Mouse (Mus musculus): Measurements from ENCODE around the gene Glmp.
"Not testable (repeated sequence)": the region's sequence is repeated elsewhere in the genome, so short reads cannot be mapped to it uniquely, and the experiment has no call there.

Glmp gene

DNA sequence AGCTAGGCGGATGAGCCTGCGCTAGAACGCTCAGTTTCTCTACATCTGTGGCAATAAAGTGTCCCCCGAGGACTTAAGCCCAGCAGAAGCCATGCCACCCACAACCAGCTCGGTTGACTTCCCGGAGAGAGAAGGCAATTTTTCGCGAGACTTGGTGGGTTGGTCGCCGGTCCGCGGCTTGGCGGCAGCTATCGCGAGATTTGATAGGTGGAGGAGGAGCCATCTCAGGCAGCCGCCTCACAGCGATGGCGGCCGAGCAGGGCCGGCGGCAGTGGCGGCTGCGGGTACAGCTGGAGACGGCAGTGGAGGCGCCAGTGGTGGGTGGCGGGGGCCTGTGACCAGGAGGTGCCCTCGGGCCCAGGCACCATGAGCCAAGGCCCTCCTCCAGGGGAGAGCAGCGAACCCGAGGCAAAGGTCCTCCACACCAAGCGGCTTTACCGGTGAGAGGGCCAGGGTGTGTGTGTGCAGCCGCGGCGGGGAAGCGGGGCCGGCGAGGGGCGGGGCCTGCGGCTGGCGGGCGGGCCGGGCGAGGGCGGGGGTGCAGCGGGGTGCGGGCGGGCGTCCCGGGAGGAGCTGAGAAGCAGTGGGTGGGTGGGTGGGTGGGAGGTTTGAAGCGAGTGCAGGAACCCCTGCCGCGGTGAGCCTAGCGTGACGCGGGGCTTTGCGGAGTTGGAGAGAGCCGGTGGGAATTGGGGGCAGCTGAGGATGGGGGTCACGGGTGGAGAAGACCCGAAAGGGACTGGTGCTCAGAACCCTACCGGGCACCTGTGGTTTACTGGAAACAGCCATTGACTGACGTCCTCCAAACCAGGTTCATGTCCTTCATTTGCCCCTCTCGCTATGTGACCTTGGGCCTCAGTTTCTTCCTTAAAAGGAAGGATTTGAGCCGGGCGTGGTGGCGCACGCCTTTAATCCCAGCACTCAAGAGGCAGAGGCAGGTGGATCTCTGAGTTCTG is 11.5 kb downstream of the Glmp start, which contains the start of the genes Tmem79 and Smg5:
Tmem79 (minus strand) TSS at position 91 of the 956 bp plus-strand sequence.
Smg5 (plus strand) TSS at position 203 of the 956 bp plus-strand sequence.
- DNase-seq (ENCODE audit: extremely low spot score): peak; percentile 97

- DNase-seq (ENCODE audit: extremely low spot score): no peak
These were observed 12.7 kb downstream of the Glmp start for GRCm38 (mm10) chr3:88337367-88338020.

DNA sequence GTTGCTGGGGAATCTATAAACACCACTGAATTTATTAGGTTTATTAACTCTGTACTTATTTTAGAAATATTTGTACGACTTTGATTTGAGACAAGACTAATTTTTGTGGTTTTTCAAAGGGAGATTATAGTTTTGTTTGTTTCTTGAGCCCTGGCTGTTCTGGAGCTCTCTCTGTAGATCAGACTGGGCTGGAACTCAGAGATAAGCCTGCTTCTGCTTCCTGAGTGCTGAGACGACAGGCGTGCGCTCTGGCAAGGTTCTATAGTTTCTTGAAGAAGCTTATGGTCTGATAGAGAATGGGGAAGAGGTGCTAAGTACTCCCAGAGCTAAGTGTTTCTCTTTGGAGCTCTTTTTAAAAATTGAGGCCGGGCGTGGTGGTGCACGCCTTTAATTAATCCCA is 13.5 kb downstream of the Glmp start:
- no peak for DNase-seq (ENCODE audit: extremely low spot score)

DNA sequence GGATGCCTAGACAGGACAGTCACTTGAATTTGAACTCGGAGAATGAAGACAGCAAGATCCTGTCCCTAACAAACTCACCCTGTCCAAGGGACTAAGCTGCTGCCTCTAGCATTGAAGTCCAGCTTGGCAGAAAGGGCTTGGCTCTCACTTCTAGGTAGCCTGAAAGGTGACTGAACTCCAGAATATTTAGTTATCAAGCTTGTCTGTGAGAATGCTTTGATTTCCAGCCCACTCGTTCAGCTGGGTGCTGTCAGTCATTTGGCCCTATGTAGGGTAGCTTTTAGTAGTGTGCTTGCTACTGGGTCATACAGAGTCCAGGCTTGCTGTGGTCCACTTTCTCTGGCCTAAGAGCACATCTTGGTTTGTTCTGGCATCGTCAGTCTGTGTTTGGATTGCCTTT is 14.2 kb downstream of the Glmp start:
- no peak for DNase-seq (ENCODE audit: extremely low spot score)

GRCm38 (mm10) chr3:88350732-88351131 is 25.9 kb downstream of the Glmp start:
- DNase-seq (ENCODE audit: extremely low spot score): no peak

DNA sequence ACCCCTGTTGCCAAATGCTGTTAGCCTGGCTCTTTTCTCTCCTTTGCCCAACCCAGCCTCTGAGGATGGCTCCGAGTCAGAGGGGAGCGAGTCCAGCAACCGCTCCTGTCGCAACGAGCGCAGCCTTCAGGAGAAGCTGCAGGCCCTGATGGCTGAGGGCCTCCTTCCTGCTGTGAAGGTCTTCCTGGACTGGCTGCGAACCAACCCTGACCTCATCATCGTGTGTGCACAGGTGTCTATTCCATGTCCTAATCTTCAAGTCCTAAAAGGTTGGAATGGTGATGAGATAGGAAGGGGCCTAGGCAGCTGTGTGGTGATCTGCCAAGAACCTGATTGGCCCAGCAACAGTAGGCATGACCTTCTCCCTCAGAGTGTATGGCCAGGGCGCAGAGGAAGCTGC is 28.1 kb downstream of the Glmp start:
- DNase-seq (ENCODE audit: extremely low spot score): no peak

DNA sequence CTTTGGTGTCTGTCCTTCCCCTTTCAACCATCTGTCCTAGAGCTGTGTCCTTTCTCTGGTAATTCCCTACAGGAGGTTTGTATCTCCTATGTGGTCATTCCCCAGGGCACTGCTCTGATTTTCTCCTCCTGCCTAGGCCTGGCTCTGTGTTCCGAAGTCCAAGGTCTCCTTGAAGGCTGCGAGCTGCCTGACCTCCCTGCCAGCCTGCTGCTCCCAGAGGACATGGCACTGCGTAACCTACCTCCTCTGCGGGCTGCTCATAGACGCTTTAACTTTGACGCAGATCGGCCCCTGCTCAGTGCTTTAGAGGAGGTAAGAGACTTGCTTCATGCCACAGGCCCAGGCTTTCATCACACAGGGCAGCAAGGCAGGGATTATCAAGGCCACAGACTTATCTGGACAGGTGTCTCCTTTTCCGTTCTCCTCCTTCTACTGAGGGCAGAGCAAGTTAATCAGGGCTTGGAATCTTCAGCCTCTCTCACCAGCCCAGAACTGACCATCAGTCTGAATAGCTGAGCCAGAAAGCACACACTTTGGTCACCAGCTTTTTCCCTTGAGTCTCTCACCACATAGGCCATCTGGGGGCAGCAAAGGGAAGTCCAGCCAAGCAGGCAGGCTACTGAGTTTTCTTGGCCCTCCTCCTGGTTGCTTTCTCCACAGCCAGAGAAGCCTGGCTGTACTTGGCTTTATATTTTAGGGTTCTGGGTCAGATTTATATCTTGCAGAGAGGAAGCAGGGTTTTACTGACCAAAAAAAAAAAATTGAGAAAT is 29.8 kb downstream of the Glmp start:
- DNase-seq (ENCODE audit: extremely low spot score): no peak

GRCm38 (mm10) chr3:88359584-88359983 is 34.8 kb downstream of the Glmp start:
- DNase-seq (ENCODE audit: extremely low spot score): no peak

GRCm38 (mm10) chr3:88359989-88360388 is 35.2 kb downstream of the Glmp start:
- DNase-seq (ENCODE audit: extremely low spot score): no peak

- no peak for DNase-seq (ENCODE audit: extremely low spot score)
These were observed 36.3 kb downstream of the Glmp start for GRCm38 (mm10) chr3:88361096-88361495.

GRCm38 (mm10) chr3:88361612-88362313 is 36.9 kb downstream of the Glmp start:
- no peak for DNase-seq (ENCODE audit: extremely low spot score)

DNA sequence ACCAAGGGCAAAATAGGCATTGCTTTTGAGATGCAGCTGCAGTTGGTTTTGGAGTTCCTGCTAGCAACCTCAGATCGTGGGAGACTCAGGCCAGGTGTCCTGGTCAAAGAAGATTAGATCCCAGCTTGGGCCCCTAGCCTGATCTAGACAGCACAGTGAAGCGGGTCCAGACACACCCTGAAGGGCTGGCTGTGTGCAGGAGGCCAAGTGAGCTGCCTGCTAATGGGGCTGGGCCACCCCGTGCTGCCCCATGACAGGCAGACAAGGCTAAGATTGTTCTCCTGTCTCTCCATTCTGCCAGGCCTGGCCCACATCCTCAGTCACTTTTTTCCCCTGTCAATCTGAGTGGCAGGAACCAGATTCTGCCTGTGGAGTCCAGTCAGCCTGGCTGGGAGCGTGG is 38.9 kb downstream of the Glmp start:
- no peak for DNase-seq (ENCODE audit: extremely low spot score)

GRCm38 (mm10) chr3:88364337-88364736 is 39.5 kb downstream of the Glmp start, which contains the start of gene Paqr6:
Gene Paqr6, plus strand, starts transcription at chr3:88364584.
- DNase-seq (ENCODE audit: extremely low spot score): peak; percentile 76

- no peak for DNase-seq (ENCODE audit: extremely low spot score)
These were observed 41.0 kb downstream of the Glmp start for GRCm38 (mm10) chr3:88365705-88366361.

- peak; percentile 15 for DNase-seq (ENCODE audit: extremely low spot score)
These were observed 42.1 kb downstream of the Glmp start for GRCm38 (mm10) chr3:88366830-88367428.

DNA sequence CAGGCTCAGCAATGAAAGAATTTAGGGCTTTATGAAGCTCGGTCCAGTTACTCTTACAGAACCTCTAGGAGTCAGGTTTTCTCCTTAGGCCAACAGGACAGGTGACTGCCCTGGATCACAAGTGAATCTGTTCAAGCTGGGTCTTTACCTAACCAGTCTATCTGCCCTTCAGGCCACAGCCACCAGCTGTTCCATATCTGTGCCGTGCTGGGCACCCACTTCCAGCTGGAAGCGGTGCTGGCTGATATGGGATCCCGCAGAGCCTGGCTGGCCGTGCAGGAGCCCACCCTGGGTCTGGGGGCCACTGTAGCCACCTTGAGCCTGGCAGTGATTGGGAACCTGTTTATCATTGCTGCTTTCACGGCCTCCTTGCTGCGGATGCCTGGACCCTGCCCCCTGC is 42.7 kb downstream of the Glmp start:
- not testable (repeated sequence) for DNase-seq (ENCODE audit: extremely low spot score)

DNA sequence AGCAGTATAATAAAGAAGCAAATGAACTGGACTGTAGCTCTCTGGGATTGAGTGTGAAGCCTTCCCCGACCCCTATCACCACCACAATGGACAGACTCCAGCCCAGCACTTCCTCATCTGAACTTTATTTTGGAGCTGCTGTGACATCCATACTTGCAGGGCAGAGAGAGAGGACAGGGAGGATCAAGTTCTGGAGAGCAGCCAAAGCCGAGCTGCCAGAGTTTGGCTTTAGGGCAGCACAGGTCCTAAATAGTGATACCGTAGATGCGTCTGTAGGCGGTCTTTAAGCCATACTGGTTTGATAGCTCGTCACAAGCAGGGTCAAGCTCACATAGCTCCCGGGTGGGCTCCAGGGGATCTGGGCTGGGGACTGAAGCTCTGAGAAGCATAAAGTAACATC is 43.7 kb downstream of the Glmp start:
- DNase-seq (ENCODE audit: extremely low spot score): not testable (repeated sequence)

DNA sequence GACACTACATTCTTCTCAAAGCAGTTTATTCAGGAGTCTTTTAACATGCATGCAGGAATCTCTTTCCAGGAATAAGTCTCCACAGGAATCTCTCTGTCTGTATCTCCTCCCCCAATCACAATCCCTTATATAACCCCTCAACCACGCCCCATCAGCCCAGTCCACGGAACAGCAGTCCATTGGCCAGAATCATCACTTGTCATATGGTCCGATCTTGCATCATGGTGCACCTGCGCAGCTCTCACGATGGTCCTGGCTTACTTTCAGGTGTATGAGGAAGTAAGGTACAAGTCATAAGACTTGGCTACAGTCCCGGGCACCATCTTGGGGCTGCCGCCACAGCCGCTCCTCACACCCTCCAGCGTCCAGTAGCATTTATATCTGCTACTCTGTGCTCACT is 47.8 kb downstream of the Glmp start, which contains the start of gene Bglap3:
Bglap3 (minus strand) TSS at position 101 of the 400 bp plus-strand sequence.
- not testable (repeated sequence) for DNase-seq (ENCODE audit: extremely low spot score)

GRCm38 (mm10) chr3:88375750-88376626 is 51.2 kb downstream of the Glmp start:
- peak; percentile 57 for DNase-seq (ENCODE audit: extremely low spot score)
